ENCODE assay signal across 16 mouse cellular contexts in genomic region chr2:104084027-104084426, GRCm38 (mm10). TPM values are rescaled to one million over a fixed set of nuclear protein-coding genes. Genes with fewer than 3 reads are reported as not detected.
DNase-seq lines count a peak whose midpoint lies in the region; ATAC-seq and TF ChIP-seq lines count a peak whose summit lies in the region.
"Not testable (repeated sequence)": the region's sequence is repeated elsewhere in the genome, so short reads cannot be mapped to it uniquely, and the experiment has no call there.
"Had no signal": no experiment of that assay in that cellular context is flagged by ENCODE, and none has a peak within 500 bp of the region (broad histone marks: within the 10 kb centered on the region; RNA-seq: fewer than 3 reads in every experiment).

No protein-coding gene starts in this region.

- not testable (repeated sequence) for H3K9ac ChIP-seq in liver, embryonic 12.5 days; liver, embryonic 14.5 days (replicated peaks); liver, embryonic 16.5 days (ENCODE audit: low read depth, low read length); stomach, postnatal 0 days (ENCODE audit: low read length)

- H3K36me3 ChIP-seq in liver, embryonic 12.5 days; liver, embryonic 14.5 days (replicated peaks; ENCODE audit: control insufficient read depth, insufficient read depth, low read depth); liver, embryonic 16.5 days (ENCODE audit: control insufficient read depth, insufficient read depth); stomach, postnatal 0 days (ENCODE audit: control insufficient read depth, insufficient read depth, low read length): not testable (repeated sequence)

- H3K27me3 ChIP-seq in liver, embryonic 12.5 days (replicated peaks); liver, embryonic 14.5 days (ENCODE audit: control insufficient read depth, insufficient read depth, low read length); liver, embryonic 16.5 days (ENCODE audit: control insufficient read depth, insufficient read depth, low read depth, low read length); stomach, postnatal 0 days (ENCODE audit: control insufficient read depth, insufficient read depth, low read length): not testable (repeated sequence)

- H3K4me1 ChIP-seq in liver, embryonic 12.5 days, result peaks cover 53% of the 10 kb centered on the region
- H3K4me1 ChIP-seq in liver, embryonic 14.5 days (replicated peaks; ENCODE audit: control insufficient read depth in 2 of 2, insufficient read depth in 2 of 2, low read length in 1 of 2), result peaks cover 13 to 23% of the 10 kb centered on the region in 2 experiments
- peaks cover 22% of the 10 kb centered on the region for H3K4me1 ChIP-seq in liver, embryonic 16.5 days (ENCODE audit: control insufficient read depth, low read depth, low read length)
- H3K4me1 ChIP-seq in stomach, postnatal 0 days (replicated peaks; ENCODE audit: control insufficient read depth, insufficient read depth), result not testable (repeated sequence)

- peak overlapping the region; percentile 66; the same call in 1 of the 2 replicates for H3K27ac ChIP-seq in liver, embryonic 12.5 days
- not testable (repeated sequence) for H3K27ac ChIP-seq in liver, embryonic 14.5 days; liver, embryonic 16.5 days (ENCODE audit: low read length); stomach, postnatal 0 days (replicated peaks)

- TF ChIP-seq CTCF in liver, embryonic 14.5 days (IDR thresholded peaks at IDR 0.05; ENCODE audit: low read depth); stomach, postnatal 0 days (IDR thresholded peaks at IDR 0.05; ENCODE audit: low read depth): not testable (repeated sequence)

- H3K9me3 ChIP-seq in liver, embryonic 12.5 days (replicated peaks); liver, embryonic 14.5 days (ENCODE audit: control insufficient read depth, low read length); liver, embryonic 16.5 days (replicated peaks; ENCODE audit: control insufficient read depth, low read length); stomach, postnatal 0 days (ENCODE audit: control insufficient read depth, low read length): not testable (repeated sequence)

- not testable (repeated sequence) for H3K4me2 ChIP-seq in liver, embryonic 12.5 days; liver, embryonic 14.5 days (ENCODE audit: low read depth); liver, embryonic 16.5 days (ENCODE audit: low read depth, low read length); stomach, postnatal 0 days (replicated peaks; ENCODE audit: low read depth)

- not testable (repeated sequence) for TF ChIP-seq EP300 in liver, embryonic 14.5 days (IDR thresholded peaks at IDR 0.05; ENCODE audit: low read depth); stomach, postnatal 0 days (optimal IDR thresholded peaks at IDR 0.05)

- H3K4me3 ChIP-seq in liver, embryonic 12.5 days; liver, embryonic 14.5 days (ENCODE audit: insufficient read depth in 1 of 2, low read depth in 2 of 2, low read length in 2 of 2); liver, embryonic 16.5 days (ENCODE audit: low read depth, low read length); stomach, postnatal 0 days (ENCODE audit: low read depth, low read length): not testable (repeated sequence)

- DNase-seq in A20 (ENCODE audit: low read depth, low spot score) (peak; percentile 2), liver (peak; percentile 44)
- DNase-seq in heart, adult 11 months, result peak; percentile 58
- DNase-seq in liver, embryonic 14.5 days (ENCODE audit: low read depth in 3 of 3, low spot score in 3 of 3); stomach, postnatal 0 days (ENCODE audit: low spot score): not testable (repeated sequence)

- ATAC-seq in liver, embryonic 12.5 days, result peak; percentile 13; the same call in 1 of the 2 replicates
- peak; percentile 14; the same call in 1 of the 2 replicates for ATAC-seq in liver, embryonic 14.5 days (ENCODE audit: insufficient read depth)
- peak; percentile 68 for ATAC-seq in liver, embryonic 16.5 days (ENCODE audit: low read depth)
- 0 out of 2 replicates have a peak, but pooled peaks have one; percentile 21 for ATAC-seq in stomach, postnatal 0 days (ENCODE audit: low FRiP score, low TSS enrichment)

RNA-seq across cellular contexts. Expression of gene Cd59a, which starts 11.6 kb away (rescaled TPM):
- polyA plus RNA-seq in liver, embryonic 12.5 days (2016; fragmentation: Nextera tagmentation; extraction: Ambion mirVana), result 71.2 and 76.7 TPM in 2 replicates
- polyA plus RNA-seq in liver, embryonic 14.5 days (2012; rRNA removed), result 29.4 and 41.3 TPM in 2 replicates
- polyA plus RNA-seq in liver, embryonic 14.5 days (2014; fragmentation: Nextera tagmentation; extraction: Ambion mirVana), result 88.5 and 94.7 TPM in 2 replicates
- 101 and 109 TPM in 2 replicates for polyA plus RNA-seq in liver, embryonic 16.5 days (2015; fragmentation: Nextera tagmentation; extraction: Ambion mirVana)
- polyA plus RNA-seq in stomach, postnatal 0 days (2015; fragmentation: Nextera tagmentation; extraction: Ambion mirVana), result 58.4 and 59.6 TPM in 2 replicates

RNA-seq across cellular contexts. Expression of gene Cd59b, which starts 14.4 kb away (rescaled TPM):
- polyA plus RNA-seq in liver, embryonic 12.5 days (2016; fragmentation: Nextera tagmentation; extraction: Ambion mirVana), result 10.4 and 13.2 TPM in 2 replicates
- polyA plus RNA-seq in liver, embryonic 14.5 days (2012; rRNA removed), result 9.3 and 12.2 TPM in 2 replicates
- 14.3 and 16.6 TPM in 2 replicates for polyA plus RNA-seq in liver, embryonic 14.5 days (2014; fragmentation: Nextera tagmentation; extraction: Ambion mirVana)
- polyA plus RNA-seq in liver, embryonic 16.5 days (2015; fragmentation: Nextera tagmentation; extraction: Ambion mirVana), result 9.7 and 11.0 TPM in 2 replicates
- polyA plus RNA-seq in stomach, postnatal 0 days (2015; fragmentation: Nextera tagmentation; extraction: Ambion mirVana), result 5.5 and 6.4 TPM in 2 replicates
- polyA plus RNA-seq: C2C12 had no signal

RNA-seq across cellular contexts. Expression of gene Gm10799, which starts 15.7 kb away (rescaled TPM):
- polyA plus RNA-seq in liver, embryonic 12.5 days (2016; fragmentation: Nextera tagmentation; extraction: Ambion mirVana), result not detected in 2 replicates
- polyA plus RNA-seq in liver, embryonic 14.5 days (2012; rRNA removed), result not detected in 2 replicates
- polyA plus RNA-seq in liver, embryonic 14.5 days (2014; fragmentation: Nextera tagmentation; extraction: Ambion mirVana), result not detected in 2 replicates
- polyA plus RNA-seq in liver, embryonic 16.5 days (2015; fragmentation: Nextera tagmentation; extraction: Ambion mirVana), result not detected in 2 replicates
- polyA plus RNA-seq in stomach, postnatal 0 days (2015; fragmentation: Nextera tagmentation; extraction: Ambion mirVana), result not detected in 2 replicates
- polyA plus RNA-seq: adrenal gland, adult 2 months; brain, embryonic 14.5 days; C2C12; embryonic facial prominence, embryonic 11.5 days; embryonic facial prominence, embryonic 13.5 days; embryonic facial prominence, embryonic 15.5 days; forebrain, embryonic 11.5 days; forebrain, embryonic 13.5 days; forebrain, embryonic 15.5 days had no signal

RNA-seq across cellular contexts. Expression of gene Gm10912, which starts 18.4 kb away (rescaled TPM):
- polyA plus RNA-seq in liver, embryonic 12.5 days (2016; fragmentation: Nextera tagmentation; extraction: Ambion mirVana), result not detected in 2 replicates
- 0.03 and 0.06 TPM in 2 replicates for polyA plus RNA-seq in liver, embryonic 14.5 days (2012; rRNA removed)
- not detected in 2 replicates for polyA plus RNA-seq in liver, embryonic 14.5 days (2014; fragmentation: Nextera tagmentation; extraction: Ambion mirVana)
- 0.05 and 0.21 TPM in 2 replicates for polyA plus RNA-seq in liver, embryonic 16.5 days (2015; fragmentation: Nextera tagmentation; extraction: Ambion mirVana)
- polyA plus RNA-seq in stomach, postnatal 0 days (2015; fragmentation: Nextera tagmentation; extraction: Ambion mirVana), result not detected in 2 replicates
- polyA plus RNA-seq: C2C12; embryonic facial prominence, embryonic 11.5 days; forebrain, embryonic 11.5 days; forebrain, embryonic 13.5 days; forebrain, embryonic 15.5 days had no signal

RNA-seq across cellular contexts. Expression of gene A930018P22Rik, which starts 38.5 kb away (rescaled TPM):
- 0.36 and 0.77 TPM in 2 replicates for polyA plus RNA-seq in liver, embryonic 12.5 days (2016; fragmentation: Nextera tagmentation; extraction: Ambion mirVana)
- polyA plus RNA-seq in liver, embryonic 14.5 days (2012; rRNA removed), result 0.22 and 0.23 TPM in 2 replicates
- 0.63 and 0.93 TPM in 2 replicates for polyA plus RNA-seq in liver, embryonic 14.5 days (2014; fragmentation: Nextera tagmentation; extraction: Ambion mirVana)
- 0.35 and 0.56 TPM in 2 replicates for polyA plus RNA-seq in liver, embryonic 16.5 days (2015; fragmentation: Nextera tagmentation; extraction: Ambion mirVana)
- polyA plus RNA-seq in stomach, postnatal 0 days (2015; fragmentation: Nextera tagmentation; extraction: Ambion mirVana), result 0.47 and 0.53 TPM in 2 replicates
- polyA plus RNA-seq: brain, embryonic 14.5 days; embryonic facial prominence, embryonic 11.5 days; embryonic facial prominence, embryonic 13.5 days; embryonic facial prominence, embryonic 15.5 days; forebrain, embryonic 11.5 days; forebrain, embryonic 13.5 days; forebrain, embryonic 15.5 days had no signal

Comparison
In these comparisons a context has a peak if more than half of its experiments do, and no peak if none do; other contexts are left out.
1. ATAC-seq: peak in every context shown above with its lines; median percentile 68 in liver, embryonic 16.5 days; 21 in stomach, postnatal 0 days; 14 in liver, embryonic 14.5 days; 13 in liver, embryonic 12.5 days.